Comparison of ENCODE assay signal across 9 mouse cellular contexts in genomic region chr2:168766538-168767361, GRCm38 (mm10). TPM values are rescaled to one million over a fixed set of nuclear protein-coding genes. Genes with fewer than 3 reads are reported as not detected.
DNase-seq lines count a peak whose midpoint lies in the region; ATAC-seq and TF ChIP-seq lines count a peak whose summit lies in the region.
"Had no signal": no experiment of that assay in that cellular context is flagged by ENCODE, and none has a peak within 500 bp of the region (broad histone marks: within the 10 kb centered on the region; RNA-seq: fewer than 3 reads in every experiment).

No protein-coding gene starts in this region.

- DNase-seq in kidney, postnatal 0 days (ENCODE audit: low spot score) = no peak
- DNase-seq in kidney, postnatal 25 days = no peak
- peak; percentile 88 for DNase-seq in hindbrain, embryonic 10.5 days (ENCODE audit: low spot score)
- peak; percentile 50 for DNase-seq in liver
- DNase-seq in thymus, postnatal 25 days = no peak
- DNase-seq in natural killer cell, adult 2 months (ENCODE audit: low spot score in 2 of 2) = no peak

- H3K9ac ChIP-seq in kidney, postnatal 0 days (ENCODE audit: low read depth, low read length) = no peak overlapping the region
- H3K9ac ChIP-seq in embryonic facial prominence, embryonic 12.5 days = peak overlapping the region; percentile 58
- peak overlapping the region; percentile 68 for H3K9ac ChIP-seq in stomach, embryonic 16.5 days (ENCODE audit: low read length)

- peaks cover 17% of the 10 kb centered on the region for H3K4me1 ChIP-seq in kidney, postnatal 0 days (replicated peaks; ENCODE audit: insufficient read depth, low read length)
- peaks cover 23% of the 10 kb centered on the region for H3K4me1 ChIP-seq in embryonic facial prominence, embryonic 12.5 days
- peaks cover 68% of the 10 kb centered on the region for H3K4me1 ChIP-seq in hindbrain, embryonic 10.5 days (replicated peaks)
- peaks cover 18% of the 10 kb centered on the region for H3K4me1 ChIP-seq in stomach, embryonic 16.5 days (ENCODE audit: control insufficient read depth, insufficient read depth, low read length)

- under 1% methylated on average over 47 of the region's 52 CpGs for WGBS in kidney, postnatal 0 days
- WGBS in embryonic facial prominence, embryonic 12.5 days = under 1% methylated on average over 52 of the region's 52 CpGs
- under 1% methylated on average over 52 of the region's 52 CpGs for WGBS in hindbrain, embryonic 10.5 days
- WGBS in stomach, embryonic 16.5 days = under 1% methylated on average over 51 of the region's 52 CpGs

- no peak for TF ChIP-seq CTCF in kidney, postnatal 0 days (IDR thresholded peaks at IDR 0.05; ENCODE audit: low read depth)

- no peak overlapping the region for H3K27ac ChIP-seq in kidney, postnatal 0 days
- H3K27ac ChIP-seq in embryonic facial prominence, embryonic 12.5 days = peak overlapping the region; percentile 54; the same call in 1 of the 2 replicates
- peak overlapping the region; percentile 96 for H3K27ac ChIP-seq in hindbrain, embryonic 10.5 days
- H3K27ac ChIP-seq in stomach, embryonic 16.5 days (ENCODE audit: low read length) = no peak overlapping the region

- H3K27me3 ChIP-seq in kidney, postnatal 0 days (ENCODE audit: insufficient read depth, low read length) = peaks cover 84% of the 10 kb centered on the region
- H3K27me3 ChIP-seq in embryonic facial prominence, embryonic 12.5 days = peaks cover 48% of the 10 kb centered on the region
- H3K27me3 ChIP-seq in hindbrain, embryonic 10.5 days (ENCODE audit: insufficient read depth, poor library complexity, severe bottlenecking) = peaks cover 20% of the 10 kb centered on the region
- peaks cover 52% of the 10 kb centered on the region for H3K27me3 ChIP-seq in stomach, embryonic 16.5 days (ENCODE audit: control insufficient read depth, insufficient read depth, low read length)

- H3K4me2 ChIP-seq in kidney, postnatal 0 days (ENCODE audit: low read length) = peak overlapping the region; percentile 61
- H3K4me2 ChIP-seq in embryonic facial prominence, embryonic 12.5 days (replicated peaks) = peak overlapping the region; percentile 97
- peak overlapping the region; percentile 96 for H3K4me2 ChIP-seq in stomach, embryonic 16.5 days (ENCODE audit: low read depth, low read length)

- peak overlapping the region; percentile 29 for H3K4me3 ChIP-seq in kidney, postnatal 0 days (replicated peaks; ENCODE audit: low read depth, low read length)
- peak overlapping the region; percentile 61 for H3K4me3 ChIP-seq in embryonic facial prominence, embryonic 12.5 days
- H3K4me3 ChIP-seq in hindbrain, embryonic 10.5 days = peak overlapping the region; percentile 90
- peak overlapping the region; percentile 57 for H3K4me3 ChIP-seq in stomach, embryonic 16.5 days (replicated peaks; ENCODE audit: low read length)

- H3K9me3 ChIP-seq in kidney, postnatal 0 days (replicated peaks; ENCODE audit: low read length) = no peaks in the 10 kb centered on the region
- no peaks in the 10 kb centered on the region for H3K9me3 ChIP-seq in embryonic facial prominence, embryonic 12.5 days
- no peaks in the 10 kb centered on the region for H3K9me3 ChIP-seq in hindbrain, embryonic 10.5 days
- H3K9me3 ChIP-seq in stomach, embryonic 16.5 days (replicated peaks; ENCODE audit: control insufficient read depth, low read length) = no peaks in the 10 kb centered on the region

- H3K36me3 ChIP-seq in kidney, postnatal 0 days (ENCODE audit: insufficient read depth, low read length) = no peaks in the 10 kb centered on the region
- no peaks in the 10 kb centered on the region for H3K36me3 ChIP-seq in embryonic facial prominence, embryonic 12.5 days
- H3K36me3 ChIP-seq in hindbrain, embryonic 10.5 days = no peaks in the 10 kb centered on the region
- H3K36me3 ChIP-seq in stomach, embryonic 16.5 days (ENCODE audit: control insufficient read depth, insufficient read depth, low read length) = no peaks in the 10 kb centered on the region

- no peak for ATAC-seq in kidney, postnatal 0 days (replicated peaks; ENCODE audit: low FRiP score, low read depth)
- ATAC-seq in embryonic facial prominence, embryonic 12.5 days (ENCODE audit: insufficient number of reproducible peaks, insufficient read depth, low FRiP score, low TSS enrichment) = no peak; the same call in 1 of the 2 replicates
- ATAC-seq in stomach, embryonic 16.5 days (ENCODE audit: insufficient read depth, low FRiP score) = peak; percentile 65; the same call in 1 of the 2 replicates
- ATAC-seq: Patski had no signal

RNA-seq across cellular contexts. Expression of gene Sall4, which starts 1.0 kb away (rescaled TPM):
- not detected in 2 replicates for polyA plus RNA-seq in kidney, postnatal 0 days (2015; fragmentation: Nextera tagmentation; extraction: Ambion mirVana)
- 2.9 and 3.2 TPM in 2 replicates for polyA plus RNA-seq in embryonic facial prominence, embryonic 12.5 days (2016; fragmentation: Nextera tagmentation; extraction: Ambion mirVana)
- 19.0 and 44.4 TPM in 2 replicates for polyA plus RNA-seq in hindbrain, embryonic 10.5 days (2016; fragmentation: Nextera tagmentation; extraction: Ambion mirVana)
- polyA plus RNA-seq in stomach, embryonic 16.5 days (2015; fragmentation: Nextera tagmentation; extraction: Ambion mirVana) = 0.52 and 0.76 TPM in 2 replicates
- polyA plus RNA-seq: Patski had no signal

RNA-seq across cellular contexts. Expression of gene Atp9a, which starts 24.5 kb away (rescaled TPM):
- 14.2 and 15.0 TPM in 2 replicates for polyA plus RNA-seq in kidney, postnatal 0 days (2015; fragmentation: Nextera tagmentation; extraction: Ambion mirVana)
- polyA plus RNA-seq in embryonic facial prominence, embryonic 12.5 days (2016; fragmentation: Nextera tagmentation; extraction: Ambion mirVana) = 24.5 and 28.8 TPM in 2 replicates
- polyA plus RNA-seq in hindbrain, embryonic 10.5 days (2016; fragmentation: Nextera tagmentation; extraction: Ambion mirVana) = 14.6 and 20.1 TPM in 2 replicates
- 19.4 and 22.2 TPM in 2 replicates for polyA plus RNA-seq in stomach, embryonic 16.5 days (2015; fragmentation: Nextera tagmentation; extraction: Ambion mirVana)

Comparison
In these comparisons a context has a peak if more than half of its experiments do, and no peak if none do; other contexts are left out.
1. DNase-seq: peak in hindbrain, embryonic 10.5 days (single experiment) and liver (single experiment); none in kidney, postnatal 0 days (single experiment), kidney, postnatal 25 days (0 of 2), thymus, postnatal 25 days (single experiment) and natural killer cell, adult 2 months (0 of 2).
2. H3K27ac ChIP-seq: peak in embryonic facial prominence, embryonic 12.5 days (single experiment) and hindbrain, embryonic 10.5 days (single experiment); none in kidney, postnatal 0 days (single experiment) and stomach, embryonic 16.5 days (single experiment).
3. H3K4me3 ChIP-seq: peak in every context shown above with its lines; median percentile 90 in hindbrain, embryonic 10.5 days; 61 in embryonic facial prominence, embryonic 12.5 days; 57 in stomach, embryonic 16.5 days; 29 in kidney, postnatal 0 days.
4. Peak in every context shown above with its lines, with median percentiles within 50 percentile points of each other: H3K4me2 ChIP-seq.